Mouse (Mus musculus): Measurements from ENCODE around the gene Dnmt3a. TPM values are rescaled to one million over a fixed set of nuclear protein-coding genes. Genes with fewer than 3 reads are reported as not detected.
A peak's percentile ranks its signal among the peaks of the same experiment; 100 is the strongest.

Gene Dnmt3a
- polyA plus RNA-seq, 1 experiment, result 7.0 TPM

- peak overlapping the region; percentile 62 for H3K27ac ChIP-seq (ENCODE audit: control insufficient read depth, insufficient read depth, low read depth, low read length)
- no peaks in the 10 kb centered on the region for H3K36me3 ChIP-seq (ENCODE audit: control insufficient read depth, insufficient read depth, low read length)
- no peaks in the 10 kb centered on the region for H3K27me3 ChIP-seq (ENCODE audit: control insufficient read depth, insufficient read depth, low read length)
- H3K4me1 ChIP-seq (ENCODE audit: control insufficient read depth, insufficient read depth, low read length), result peaks cover 26% of the 10 kb centered on the region
- TF ChIP-seq CTCF (IDR thresholded peaks at IDR 0.05; ENCODE audit: control insufficient read depth, insufficient read depth, insufficient replicate concordance, low read depth, low read length) (no peak), POLR2A (IDR thresholded peaks at IDR 0.05; ENCODE audit: control insufficient read depth, low read depth, low read length) (no peak)
- H3K4me3 ChIP-seq (ENCODE audit: control insufficient read depth, low read depth, low read length), result peak overlapping the region; percentile 89
Measured at GRCm38 (mm10) chr12:3890753-3891751, 85.2 kb downstream of the Dnmt3a start.

- H3K36me3 ChIP-seq (ENCODE audit: control insufficient read depth, insufficient read depth, low read length), result no peaks in the 10 kb centered on the region
- TF ChIP-seq CTCF (IDR thresholded peaks at IDR 0.05; ENCODE audit: control insufficient read depth, insufficient read depth, insufficient replicate concordance, low read depth, low read length) (no peak), POLR2A (IDR thresholded peaks at IDR 0.05; ENCODE audit: control insufficient read depth, low read depth, low read length) (no peak)
- peak overlapping the region; percentile 42 for H3K4me3 ChIP-seq (ENCODE audit: control insufficient read depth, low read depth, low read length)
- H3K27ac ChIP-seq (ENCODE audit: control insufficient read depth, insufficient read depth, low read depth, low read length), result peak overlapping the region; percentile 9
- no peaks in the 10 kb centered on the region for H3K27me3 ChIP-seq (ENCODE audit: control insufficient read depth, insufficient read depth, low read length)
- H3K4me1 ChIP-seq (ENCODE audit: control insufficient read depth, insufficient read depth, low read length), result peaks cover 26% of the 10 kb centered on the region
Measured at GRCm38 (mm10) chr12:3891779-3892239, 86.0 kb downstream of the Dnmt3a start.

- H3K4me1 ChIP-seq (ENCODE audit: control insufficient read depth, insufficient read depth, low read length), result peaks cover 23% of the 10 kb centered on the region
- peak overlapping the region; percentile 9 for H3K27ac ChIP-seq (ENCODE audit: control insufficient read depth, insufficient read depth, low read depth, low read length)
- H3K27me3 ChIP-seq (ENCODE audit: control insufficient read depth, insufficient read depth, low read length), result no peaks in the 10 kb centered on the region
- TF ChIP-seq POLR2A (IDR thresholded peaks at IDR 0.05; ENCODE audit: control insufficient read depth, low read depth, low read length) (no peak), CTCF (IDR thresholded peaks at IDR 0.05; ENCODE audit: control insufficient read depth, insufficient read depth, insufficient replicate concordance, low read depth, low read length) (no peak)
- H3K4me3 ChIP-seq (ENCODE audit: control insufficient read depth, low read depth, low read length), result peak overlapping the region; percentile 42
- no peaks in the 10 kb centered on the region for H3K36me3 ChIP-seq (ENCODE audit: control insufficient read depth, insufficient read depth, low read length)
Measured at GRCm38 (mm10) chr12:3892240-3893059, 86.6 kb downstream of the Dnmt3a start.

- Histone ChIP-seq H3K27me3 (ENCODE audit: control insufficient read depth, insufficient read depth, low read length) (no peaks in the 10 kb centered on the region), H3K36me3 (ENCODE audit: control insufficient read depth, insufficient read depth, low read length) (no peaks in the 10 kb centered on the region), H3K4me3 (ENCODE audit: control insufficient read depth, low read depth, low read length) (no peak overlapping the region), H3K4me1 (ENCODE audit: control insufficient read depth, insufficient read depth, low read length) (peaks cover 23% of the 10 kb centered on the region), H3K27ac (ENCODE audit: control insufficient read depth, insufficient read depth, low read depth, low read length) (no peak overlapping the region)
- TF ChIP-seq CTCF (IDR thresholded peaks at IDR 0.05; ENCODE audit: control insufficient read depth, insufficient read depth, insufficient replicate concordance, low read depth, low read length) (no peak), POLR2A (IDR thresholded peaks at IDR 0.05; ENCODE audit: control insufficient read depth, low read depth, low read length) (no peak)
Measured at GRCm38 (mm10) chr12:3893335-3893734, 87.5 kb downstream of the Dnmt3a start.

GRCm38 (mm10) chr12:3894525-3894924 is 88.7 kb downstream of the Dnmt3a start:
- peaks cover 23% of the 10 kb centered on the region for H3K4me1 ChIP-seq (ENCODE audit: control insufficient read depth, insufficient read depth, low read length)

GRCm38 (mm10) chr12:3897057-3897545 is 91.3 kb downstream of the Dnmt3a start:
- TF ChIP-seq CTCF (IDR thresholded peaks at IDR 0.05; ENCODE audit: control insufficient read depth, insufficient read depth, insufficient replicate concordance, low read depth, low read length) (no peak), POLR2A (IDR thresholded peaks at IDR 0.05; ENCODE audit: control insufficient read depth, low read depth, low read length) (no peak)
- no peak overlapping the region for H3K4me3 ChIP-seq (ENCODE audit: control insufficient read depth, low read depth, low read length)
- H3K27me3 ChIP-seq (ENCODE audit: control insufficient read depth, insufficient read depth, low read length), result no peaks in the 10 kb centered on the region
- H3K4me1 ChIP-seq (ENCODE audit: control insufficient read depth, insufficient read depth, low read length), result peaks cover 13% of the 10 kb centered on the region
- H3K36me3 ChIP-seq (ENCODE audit: control insufficient read depth, insufficient read depth, low read length), result no peaks in the 10 kb centered on the region
- no peak overlapping the region for H3K27ac ChIP-seq (ENCODE audit: control insufficient read depth, insufficient read depth, low read depth, low read length)

More at GRCm38 (mm10) chr12:3894525-3894924, 88.7 kb downstream of the Dnmt3a start:
- no peaks in the 10 kb centered on the region for H3K36me3 ChIP-seq (ENCODE audit: control insufficient read depth, insufficient read depth, low read length)
- H3K27me3 ChIP-seq (ENCODE audit: control insufficient read depth, insufficient read depth, low read length), result no peaks in the 10 kb centered on the region
- no peak overlapping the region for H3K27ac ChIP-seq (ENCODE audit: control insufficient read depth, insufficient read depth, low read depth, low read length)
- no peak overlapping the region for H3K4me3 ChIP-seq (ENCODE audit: control insufficient read depth, low read depth, low read length)
- TF ChIP-seq POLR2A (IDR thresholded peaks at IDR 0.05; ENCODE audit: control insufficient read depth, low read depth, low read length), result no peak
- TF ChIP-seq CTCF (IDR thresholded peaks at IDR 0.05; ENCODE audit: control insufficient read depth, insufficient read depth, insufficient replicate concordance, low read depth, low read length), result no peak

Data from testis, adult 2 months (tissue).